Mouse (Mus musculus): ENCODE data around the gene Zbtb44. TPM values are rescaled to one million over a fixed set of nuclear protein-coding genes. Genes with fewer than 3 reads are reported as not detected.

The Zbtb44 gene
- polyA plus RNA-seq, 1 experiment: 4.0 TPM

DNA sequence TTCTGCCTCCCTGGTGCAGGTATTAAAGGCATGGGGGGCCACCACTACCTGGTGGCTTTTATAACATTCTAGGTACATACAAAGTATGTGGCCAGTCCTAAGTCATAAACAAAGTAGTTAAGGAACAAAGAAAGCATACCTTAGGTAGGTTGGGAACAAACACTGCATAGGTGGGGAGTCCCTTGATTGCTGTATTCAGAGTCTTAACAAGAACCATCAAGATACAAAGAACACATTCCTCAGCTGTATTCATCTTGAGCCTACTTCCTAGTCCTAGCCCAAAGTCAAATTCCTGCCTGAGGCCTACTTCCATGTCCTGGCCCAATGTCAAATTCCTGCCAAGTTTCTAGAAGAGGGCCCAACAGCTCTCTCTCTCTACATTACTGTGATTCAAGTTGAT lies 11.7 kb upstream of the Zbtb44 start:
- Histone ChIP-seq H3K36me3 (ENCODE audit: control insufficient read depth, insufficient read depth) (no peaks in the 10 kb centered on the region), H3K27me3 (ENCODE audit: control insufficient read depth, insufficient read depth, insufficient read length) (peaks cover 5% of the 10 kb centered on the region), H3K4me3 (no peak overlapping the region), H3K4me2 (ENCODE audit: low read depth) (no peak overlapping the region), H3K79me2 (ENCODE audit: control insufficient read depth, insufficient read depth) (no peaks in the 10 kb centered on the region), H3ac (ENCODE audit: control insufficient read depth, insufficient read length) (no peak overlapping the region)
- TF ChIP-seq MYOD1 (IDR thresholded peaks at IDR 0.05; ENCODE audit: control insufficient read depth in 1 of 3, insufficient read length in 2 of 3, low read depth in 2 of 3) (no peak), TCF3 (IDR thresholded peaks at IDR 0.05; ENCODE audit: insufficient read length, low read depth) (no peak), MAX (IDR thresholded peaks at IDR 0.05; ENCODE audit: low read depth) (no peak), POLR2A (IDR thresholded peaks at IDR 0.05; ENCODE audit: insufficient read length, low read depth) (no peak), MYOG (IDR thresholded peaks at IDR 0.05; ENCODE audit: control insufficient read depth in 1 of 3, insufficient read depth in 1 of 3, insufficient read length in 2 of 3, low read depth in 2 of 3) (no peak), CEBPB (IDR thresholded peaks at IDR 0.05; ENCODE audit: insufficient read depth, poor library complexity, severe bottlenecking) (no peak)

DNA sequence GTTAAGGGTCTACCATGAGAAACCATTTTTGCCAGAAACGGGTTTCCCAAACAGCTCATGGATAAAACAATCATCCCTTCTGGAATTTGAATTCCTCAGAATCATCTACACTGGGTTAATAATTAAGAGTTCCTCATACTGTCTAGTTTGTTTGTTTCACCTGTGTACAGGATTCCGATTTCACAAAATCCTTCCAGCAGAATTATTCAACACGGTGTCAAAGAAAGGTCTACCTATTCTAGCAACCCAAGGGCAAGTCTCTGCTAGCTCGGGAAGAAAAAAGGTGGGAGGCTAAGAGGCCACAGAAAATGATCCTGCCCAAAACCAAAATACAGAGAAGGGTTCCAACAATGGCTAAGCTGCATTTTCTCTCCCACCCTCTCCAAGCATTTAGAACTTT lies 2.2 kb upstream of the Zbtb44 start:
- Histone ChIP-seq H3K4me2 (ENCODE audit: low read depth) (no peak overlapping the region), H3K27me3 (ENCODE audit: control insufficient read depth, insufficient read depth, insufficient read length) (no peaks in the 10 kb centered on the region), H3K79me2 (ENCODE audit: control insufficient read depth, insufficient read depth) (peaks cover 19% of the 10 kb centered on the region), H3K36me3 (ENCODE audit: control insufficient read depth, insufficient read depth) (no peaks in the 10 kb centered on the region), H3K4me3 (no peak overlapping the region), H3ac (ENCODE audit: control insufficient read depth, insufficient read length) (no peak overlapping the region)
- no peak for TF ChIP-seq CEBPB (IDR thresholded peaks at IDR 0.05; ENCODE audit: insufficient read depth, poor library complexity, severe bottlenecking)
- TF ChIP-seq TCF12 (IDR thresholded peaks at IDR 0.05; ENCODE audit: insufficient read depth, poor library complexity, severe bottlenecking): no peak
- no peak for TF ChIP-seq SRF (IDR thresholded peaks at IDR 0.05; ENCODE audit: control insufficient read depth, insufficient read length, low read depth)

- H3ac ChIP-seq (ENCODE audit: control insufficient read depth, insufficient read length): peak overlapping the region; percentile 84
- peak overlapping the region; percentile 56 for H3K4me3 ChIP-seq
- peak overlapping the region; percentile 98 for H3K4me2 ChIP-seq (ENCODE audit: low read depth)
- H3K27me3 ChIP-seq (ENCODE audit: control insufficient read depth, insufficient read depth, insufficient read length): no peaks in the 10 kb centered on the region
- TF ChIP-seq USF1 (IDR thresholded peaks at IDR 0.05; ENCODE audit: low read depth) (no peak), SRF (IDR thresholded peaks at IDR 0.05; ENCODE audit: control insufficient read depth, insufficient read length, low read depth) (no peak), REST (IDR thresholded peaks at IDR 0.05; ENCODE audit: insufficient read depth, insufficient read length) (peak; percentile 52), MAX (IDR thresholded peaks at IDR 0.05; ENCODE audit: low read depth) (no peak), MYOG (IDR thresholded peaks at IDR 0.05; ENCODE audit: control insufficient read depth in 1 of 3, insufficient read depth in 1 of 3, insufficient read length in 2 of 3, low read depth in 2 of 3) (no peak), E2F4 (IDR thresholded peaks at IDR 0.05; ENCODE audit: insufficient read depth) (no peak), MYOD1 (IDR thresholded peaks at IDR 0.05; ENCODE audit: control insufficient read depth in 1 of 3, insufficient read length in 2 of 3, low read depth in 2 of 3) (peak in 1 of 3 experiments; percentile 11), TCF3 (IDR thresholded peaks at IDR 0.05; ENCODE audit: insufficient read length, low read depth) (no peak), CEBPB (IDR thresholded peaks at IDR 0.05; ENCODE audit: insufficient read depth, poor library complexity, severe bottlenecking) (peak; percentile 95), POLR2AphosphoS2 (IDR thresholded peaks at IDR 0.05; ENCODE audit: insufficient read length, low read depth) (peak; percentile 99), TCF12 (IDR thresholded peaks at IDR 0.05; ENCODE audit: insufficient read depth, poor library complexity, severe bottlenecking) (no peak), POLR2A (IDR thresholded peaks at IDR 0.05; ENCODE audit: insufficient read length, low read depth) (peak; percentile 95)
- H3K79me2 ChIP-seq (ENCODE audit: control insufficient read depth, insufficient read depth): peaks cover 22% of the 10 kb centered on the region
- H3K36me3 ChIP-seq (ENCODE audit: control insufficient read depth, insufficient read depth): no peaks in the 10 kb centered on the region
These were observed 513 bp upstream of the Zbtb44 start for GRCm38 (mm10) chr9:31029751-31030511.

DNA sequence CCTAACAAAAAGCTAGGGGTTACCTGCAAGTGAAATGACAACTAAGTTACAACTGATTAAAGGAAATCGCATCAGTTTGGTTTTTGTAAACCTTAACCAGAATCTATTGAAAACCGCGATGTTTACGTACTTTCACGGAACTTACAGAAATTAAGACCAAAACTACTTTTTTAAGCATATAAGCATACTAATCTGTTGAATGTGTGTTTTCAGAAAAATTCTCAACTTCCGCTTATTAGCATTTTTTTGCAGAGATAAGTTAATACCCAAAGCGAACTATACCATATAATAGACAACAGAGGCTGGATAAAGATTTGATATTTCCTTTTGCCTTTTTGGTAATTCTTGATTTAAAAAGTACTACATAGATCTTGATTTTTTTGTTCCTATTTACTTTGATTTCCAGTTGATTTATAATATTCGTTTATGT lies 985 bp downstream of the Zbtb44 start:
- H3K4me2 ChIP-seq (ENCODE audit: low read depth): peak overlapping the region; percentile 97
- no peaks in the 10 kb centered on the region for H3K27me3 ChIP-seq (ENCODE audit: control insufficient read depth, insufficient read depth, insufficient read length)
- no peak for TF ChIP-seq REST (IDR thresholded peaks at IDR 0.05; ENCODE audit: insufficient read depth, insufficient read length)
- no peak for TF ChIP-seq USF1 (IDR thresholded peaks at IDR 0.05; ENCODE audit: low read depth)
- TF ChIP-seq POLR2AphosphoS2 (IDR thresholded peaks at IDR 0.05; ENCODE audit: insufficient read length, low read depth): no peak
- TF ChIP-seq SRF (IDR thresholded peaks at IDR 0.05; ENCODE audit: control insufficient read depth, insufficient read length, low read depth): no peak
- no peak for TF ChIP-seq MYOG (IDR thresholded peaks at IDR 0.05; ENCODE audit: control insufficient read depth in 1 of 3, insufficient read depth in 1 of 3, insufficient read length in 2 of 3, low read depth in 2 of 3)
- TF ChIP-seq TCF3 (IDR thresholded peaks at IDR 0.05; ENCODE audit: insufficient read length, low read depth): no peak
- no peak for TF ChIP-seq E2F4 (IDR thresholded peaks at IDR 0.05; ENCODE audit: insufficient read depth)
- no peak for TF ChIP-seq MYOD1 (IDR thresholded peaks at IDR 0.05; ENCODE audit: control insufficient read depth in 1 of 3, insufficient read length in 2 of 3, low read depth in 2 of 3)
- no peak for TF ChIP-seq CEBPB (IDR thresholded peaks at IDR 0.05; ENCODE audit: insufficient read depth, poor library complexity, severe bottlenecking)
- TF ChIP-seq MAX (IDR thresholded peaks at IDR 0.05; ENCODE audit: low read depth): no peak
- TF ChIP-seq POLR2A (IDR thresholded peaks at IDR 0.05; ENCODE audit: insufficient read length, low read depth): no peak
- no peak for TF ChIP-seq TCF12 (IDR thresholded peaks at IDR 0.05; ENCODE audit: insufficient read depth, poor library complexity, severe bottlenecking)
- peaks cover 22% of the 10 kb centered on the region for H3K79me2 ChIP-seq (ENCODE audit: control insufficient read depth, insufficient read depth)
- peak overlapping the region; percentile 84 for H3ac ChIP-seq (ENCODE audit: control insufficient read depth, insufficient read length)
- H3K36me3 ChIP-seq (ENCODE audit: control insufficient read depth, insufficient read depth): no peaks in the 10 kb centered on the region
- peak overlapping the region; percentile 56 for H3K4me3 ChIP-seq

GRCm38 (mm10) chr9:31032546-31032945 lies 2.1 kb downstream of the Zbtb44 start:
- no peaks in the 10 kb centered on the region for H3K36me3 ChIP-seq (ENCODE audit: control insufficient read depth, insufficient read depth)
- H3K4me2 ChIP-seq (ENCODE audit: low read depth): no peak overlapping the region
- no peak overlapping the region for H3K4me3 ChIP-seq
- no peak for TF ChIP-seq TCF12 (IDR thresholded peaks at IDR 0.05; ENCODE audit: insufficient read depth, poor library complexity, severe bottlenecking)
- TF ChIP-seq REST (IDR thresholded peaks at IDR 0.05; ENCODE audit: insufficient read depth, insufficient read length): no peak
- no peak for TF ChIP-seq MYOD1 (IDR thresholded peaks at IDR 0.05; ENCODE audit: control insufficient read depth in 1 of 3, insufficient read length in 2 of 3, low read depth in 2 of 3)
- no peak for TF ChIP-seq CEBPB (IDR thresholded peaks at IDR 0.05; ENCODE audit: insufficient read depth, poor library complexity, severe bottlenecking)
- TF ChIP-seq SRF (IDR thresholded peaks at IDR 0.05; ENCODE audit: control insufficient read depth, insufficient read length, low read depth): no peak
- H3K27me3 ChIP-seq (ENCODE audit: control insufficient read depth, insufficient read depth, insufficient read length): no peaks in the 10 kb centered on the region
- H3K79me2 ChIP-seq (ENCODE audit: control insufficient read depth, insufficient read depth): peaks cover 22% of the 10 kb centered on the region
- no peak overlapping the region for H3ac ChIP-seq (ENCODE audit: control insufficient read depth, insufficient read length)
